Mouse (Mus musculus) adrenal gland, adult 10 weeks (tissue): ENCODE data around the gene Tpsab1. TPM values are rescaled to one million over a fixed set of nuclear protein-coding genes. Genes with fewer than 3 reads are reported as not detected.

Experiments
- polyA plus RNA-seq: library from polyadenylated mRNA; stranded (reverse); fragments of 350-450 nt; fragmentation: Illumina TruSeq; extraction: RNeasy Lipid Tissue Mini Kit (QIAGEN cat#74804); gene quantifications from one replicate; pipeline ENCODE4 v1.2.3, GENCODE M21; 2014; ENCODE audit warnings: low read depth, low replicate concordance

Tpsab1 gene
- not detected for polyA plus RNA-seq

GRCm38 (mm10) chr17:25345462-25345861 is at the start of gene Tpsab1:
Gene Tpsab1, minus strand, starts transcription at chr17:25345562.

GRCm38 (mm10) chr17:25368973-25369372 is 23.6 kb upstream of the Tpsab1 start, which contains the start of gene Tpsg1:
Gene Tpsg1, plus strand, starts transcription at chr17:25369273.

GRCm38 (mm10) chr17:25366005-25366404 is 20.6 kb upstream of the Tpsab1 start, which contains the start of gene Tpsb2:
Gene Tpsb2, plus strand, starts transcription at chr17:25366305.

GRCm38 (mm10) chr17:25318354-25318753 is 27.0 kb downstream of the Tpsab1 start, which contains the start of gene Prss29:
Gene Prss29, plus strand, starts transcription at chr17:25318654.

GRCm38 (mm10) chr17:25308346-25308745 is 37.0 kb downstream of the Tpsab1 start, which contains the start of gene Prss28:
Gene Prss28, plus strand, starts transcription at chr17:25308646.

GRCm38 (mm10) chr17:25298094-25298493 is 47.3 kb downstream of the Tpsab1 start, which contains the start of gene Prss34:
Gene Prss34, plus strand, starts transcription at chr17:25298394.

Other genes with a start within 250 kb of the Tpsab1 start
- gene Telo2, start 229.6 kb downstream of the Tpsab1 start, polyA plus RNA-seq, result 0.93 TPM
- not detected for gene Ptx4, start 224.8 kb downstream of the Tpsab1 start, polyA plus RNA-seq
- gene Clcn7, start 212.2 kb downstream of the Tpsab1 start, polyA plus RNA-seq, result 5.0 TPM
- not detected for gene Ccdc154, start 183.1 kb downstream of the Tpsab1 start, polyA plus RNA-seq
- not detected for gene Gm38655, start 170.1 kb downstream of the Tpsab1 start, polyA plus RNA-seq
- 26.4 TPM for gene BC003965, start 161.0 kb downstream of the Tpsab1 start, polyA plus RNA-seq
- 20.4 TPM for gene Unkl, start 157.2 kb downstream of the Tpsab1 start, polyA plus RNA-seq
- 16.7 TPM for gene Gnptg, start 105.4 kb downstream of the Tpsab1 start, polyA plus RNA-seq
- gene Tsr3, start 105.4 kb downstream of the Tpsab1 start, polyA plus RNA-seq, result 5.5 TPM
- 1.1 TPM for gene Baiap3, start 89.2 kb downstream of the Tpsab1 start, polyA plus RNA-seq
- gene Ube2i, start 70.9 kb downstream of the Tpsab1 start, polyA plus RNA-seq, result 280 TPM
- gene Prss34, start 47.2 kb downstream of the Tpsab1 start, polyA plus RNA-seq, result not detected
- not detected for gene Prss28, start 36.9 kb downstream of the Tpsab1 start, polyA plus RNA-seq
- not detected for gene Prss29, start 26.9 kb downstream of the Tpsab1 start, polyA plus RNA-seq
- gene Tpsb2, start 20.7 kb upstream of the Tpsab1 start, polyA plus RNA-seq, result not detected
- not detected for gene Tpsg1, start 23.7 kb upstream of the Tpsab1 start, polyA plus RNA-seq
- gene Cacna1h, start 88.2 kb upstream of the Tpsab1 start, polyA plus RNA-seq, result 3.8 TPM
- not detected for gene Tekt4, start 109.1 kb upstream of the Tpsab1 start, polyA plus RNA-seq
- gene Sstr5, start 151.7 kb upstream of the Tpsab1 start, polyA plus RNA-seq, result not detected
- gene Sox8, start 225.1 kb upstream of the Tpsab1 start, polyA plus RNA-seq, result 0.29 TPM
- 0.47 TPM for gene Lmf1, start 233.5 kb upstream of the Tpsab1 start, polyA plus RNA-seq